Mouse (Mus musculus): ENCODE data around the gene Tbpl1. TPM values are rescaled to one million over a fixed set of nuclear protein-coding genes. Genes with fewer than 3 reads are reported as not detected.

The Tbpl1 gene
- polyA plus RNA-seq (2011; ENCODE audit: insufficient read depth, insufficient read length, low replicate concordance, missing spikeins) = 13.4 and 29.2 TPM in 2 replicates

DNA sequence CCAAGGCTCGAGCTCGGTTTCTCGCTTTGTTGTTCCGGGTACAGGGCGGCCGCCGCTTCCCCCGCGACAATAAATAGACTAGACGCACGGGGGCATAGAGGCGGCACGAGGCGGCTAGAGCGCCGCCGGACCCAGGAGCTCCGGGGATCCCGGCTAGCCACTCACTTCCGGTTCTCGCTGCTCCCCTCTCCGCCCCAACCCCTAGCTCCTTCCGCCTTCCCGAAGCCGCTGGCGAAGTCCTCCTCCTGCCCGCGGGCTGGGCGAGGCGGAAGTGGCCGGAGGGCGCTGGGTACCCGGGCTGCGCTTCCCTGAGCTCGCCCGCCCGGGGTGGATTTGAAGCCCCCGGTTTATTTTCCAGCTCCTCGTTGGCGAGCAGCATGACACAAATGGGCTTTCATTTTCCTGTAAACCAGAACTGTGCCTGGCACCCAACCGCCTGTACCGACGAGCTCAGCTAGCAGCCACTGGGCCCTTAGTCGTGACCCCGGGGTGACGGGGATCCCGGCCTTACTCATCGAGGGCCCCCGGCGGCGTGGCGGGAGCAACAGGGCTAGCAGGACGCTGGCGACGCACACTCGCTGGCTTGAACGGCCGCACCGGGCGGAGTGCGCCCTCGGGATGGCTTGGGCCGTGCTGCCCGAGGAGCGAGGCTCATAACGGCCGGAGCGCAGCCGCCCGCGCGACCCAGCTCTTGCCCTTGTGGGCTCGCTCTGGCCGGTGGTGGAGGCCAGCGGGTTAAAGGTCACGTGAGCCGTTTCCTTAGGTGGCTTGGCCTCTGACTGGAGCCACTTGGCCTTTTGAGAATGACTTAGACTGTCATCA lies at the start of gene Tbpl1:
Gene Tbpl1 (minus strand): TSS at position 667 of the 822 bp plus-strand sequence.
- TF ChIP-seq CTCF (IDR thresholded peaks at IDR 0.05; ENCODE audit: control insufficient read depth, insufficient read depth, low read length) = no peak
- peak; percentile 75; the same call in 1 of the 2 replicates for TF ChIP-seq POLR2A (IDR thresholded peaks at IDR 0.05; ENCODE audit: borderline replicate concordance, control insufficient read depth, low read depth, low read length)
- H3K27ac ChIP-seq (ENCODE audit: control insufficient read depth, insufficient read depth, low read depth, low read length, poor library complexity) = peak within 1 kb of the TSS; percentile 96
- H3K4me1 ChIP-seq (ENCODE audit: control insufficient read depth, insufficient read depth, low read length) = peaks cover 3% of the 10 kb centered on the region; the same call in 1 of the 2 replicates
- H3K4me3 ChIP-seq (replicated peaks; ENCODE audit: control insufficient read depth, low read depth, low read length) = peak within 1 kb of the TSS; percentile 83
- under 1% methylated on average over 77 of the region's 77 CpGs for WGBS

DNA sequence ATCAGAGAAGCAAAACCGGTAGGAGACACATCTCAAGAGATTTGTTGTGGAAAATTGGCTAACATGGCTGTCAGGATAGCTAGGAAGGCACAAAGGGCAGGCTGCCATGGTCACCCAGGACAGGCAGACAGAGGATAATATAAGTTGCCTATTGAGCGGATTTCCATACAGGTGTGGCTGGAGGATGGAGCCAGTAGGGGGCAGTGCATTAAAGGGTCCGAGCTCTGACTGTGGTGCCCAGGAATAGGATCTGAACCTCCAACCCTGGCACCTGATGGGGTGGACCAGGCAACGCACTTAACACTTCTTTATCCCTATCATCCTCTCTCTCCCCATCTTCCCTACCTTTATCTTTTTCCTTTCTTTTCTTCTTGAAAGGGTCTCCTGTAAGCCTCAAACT lies 49.7 kb upstream of the Tbpl1 start:
- Histone ChIP-seq H3K4me3 (replicated peaks; ENCODE audit: control insufficient read depth, low read depth, low read length) (no peak overlapping the region), H3K27ac (ENCODE audit: control insufficient read depth, insufficient read depth, low read depth, low read length, poor library complexity) (no peak overlapping the region), H3K4me1 (ENCODE audit: control insufficient read depth, insufficient read depth, low read length) (no peaks in the 10 kb centered on the region)
- whole genome bisulfite sequencing = 26% methylated on average over 4 of the region's 4 CpGs
- TF ChIP-seq POLR2A (IDR thresholded peaks at IDR 0.05; ENCODE audit: borderline replicate concordance, control insufficient read depth, low read depth, low read length) (no peak), CTCF (IDR thresholded peaks at IDR 0.05; ENCODE audit: control insufficient read depth, insufficient read depth, low read length) (0 out of 2 replicates have a peak, but pooled peaks have one; percentile 28)

DNA sequence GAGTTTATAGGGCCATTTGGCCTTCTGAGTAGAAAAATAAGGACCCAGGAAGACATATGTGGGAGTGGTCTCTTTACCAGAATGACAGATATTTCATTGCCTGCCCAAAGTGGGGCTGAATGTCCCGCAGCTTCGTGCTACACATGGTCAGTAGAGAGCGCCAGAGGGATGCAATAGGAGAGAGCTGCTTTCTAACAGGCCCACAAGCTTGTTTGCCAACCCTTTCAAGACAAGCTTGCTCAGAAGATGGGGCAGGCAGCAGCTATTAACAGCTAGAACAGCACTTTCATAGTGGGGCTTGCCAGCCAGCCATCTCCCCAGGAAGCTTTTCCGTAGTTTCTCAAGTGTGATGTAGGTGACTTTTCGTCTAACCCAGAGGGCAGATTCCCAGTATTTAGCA lies 46.2 kb upstream of the Tbpl1 start:
- no peak for TF ChIP-seq CTCF (IDR thresholded peaks at IDR 0.05; ENCODE audit: control insufficient read depth, insufficient read depth, low read length)
- TF ChIP-seq POLR2A (IDR thresholded peaks at IDR 0.05; ENCODE audit: borderline replicate concordance, control insufficient read depth, low read depth, low read length) = no peak
- Histone ChIP-seq H3K4me3 (replicated peaks; ENCODE audit: control insufficient read depth, low read depth, low read length) (no peak overlapping the region), H3K4me1 (ENCODE audit: control insufficient read depth, insufficient read depth, low read length) (no peaks in the 10 kb centered on the region), H3K27ac (ENCODE audit: control insufficient read depth, insufficient read depth, low read depth, low read length, poor library complexity) (no peak overlapping the region)
- WGBS = 26% methylated on average over 5 of the region's 5 CpGs

DNA sequence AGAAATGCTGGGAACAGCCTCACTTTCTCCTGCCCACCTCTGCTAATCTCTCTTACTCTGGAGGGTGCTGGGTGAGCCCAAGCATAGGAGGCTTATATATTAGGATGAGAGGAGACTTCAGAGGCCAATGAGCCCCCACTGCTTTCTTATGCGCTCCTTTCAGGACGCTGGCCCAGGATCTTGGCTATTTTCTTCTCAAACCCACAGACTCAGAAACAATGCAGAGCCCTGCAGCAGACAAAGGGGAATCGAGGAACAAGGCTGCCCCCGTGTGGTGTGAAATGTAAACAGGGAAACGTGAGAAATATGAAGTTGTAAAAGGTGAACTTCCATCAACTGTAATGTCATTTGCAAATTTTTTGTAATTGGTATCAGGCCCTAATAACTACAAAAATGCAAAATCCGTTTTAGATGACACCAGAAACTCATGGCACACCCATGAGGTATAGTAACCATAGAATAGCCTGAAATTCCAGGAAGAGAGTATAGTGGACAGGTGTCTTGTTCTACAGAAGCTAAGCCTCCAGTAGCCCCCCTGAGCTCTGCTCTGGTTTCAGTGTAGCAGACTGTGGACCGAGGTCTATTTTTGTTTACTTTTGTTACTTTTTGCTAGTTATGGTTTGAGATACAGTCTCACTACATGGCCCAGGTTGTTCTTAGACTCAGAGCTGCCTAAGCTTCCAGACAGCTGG lies 44.4 kb upstream of the Tbpl1 start:
- H3K4me3 ChIP-seq (replicated peaks; ENCODE audit: control insufficient read depth, low read depth, low read length) = no peak overlapping the region
- H3K27ac ChIP-seq (ENCODE audit: control insufficient read depth, insufficient read depth, low read depth, low read length, poor library complexity) = no peak overlapping the region
- H3K4me1 ChIP-seq (ENCODE audit: control insufficient read depth, insufficient read depth, low read length) = no peaks in the 10 kb centered on the region
- TF ChIP-seq POLR2A (IDR thresholded peaks at IDR 0.05; ENCODE audit: borderline replicate concordance, control insufficient read depth, low read depth, low read length) (no peak), CTCF (IDR thresholded peaks at IDR 0.05; ENCODE audit: control insufficient read depth, insufficient read depth, low read length) (no peak)
- WGBS = 16% methylated on average over 7 of the region's 7 CpGs

DNA sequence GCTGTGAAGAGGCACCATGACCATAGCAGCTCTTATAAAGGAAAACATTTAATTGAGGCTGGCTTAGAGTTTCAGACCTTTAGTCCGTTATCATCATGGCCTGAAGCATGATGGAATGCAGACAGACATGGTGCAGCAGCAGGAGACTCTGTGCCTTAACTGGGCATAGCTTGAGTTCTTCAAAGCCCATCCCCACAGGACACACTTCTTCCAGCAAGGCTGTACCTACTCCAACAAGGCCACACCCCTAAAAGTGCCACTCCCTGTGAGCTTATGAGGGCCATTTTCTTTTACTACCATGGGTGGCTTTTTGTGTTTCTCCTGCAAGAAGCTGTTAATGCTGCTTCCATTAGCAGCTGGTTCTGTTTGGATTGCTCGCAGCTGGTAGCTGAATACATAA lies 43.7 kb upstream of the Tbpl1 start:
- WGBS = 85% methylated on average over 2 of the region's 2 CpGs
- TF ChIP-seq CTCF (IDR thresholded peaks at IDR 0.05; ENCODE audit: control insufficient read depth, insufficient read depth, low read length) = no peak
- no peak for TF ChIP-seq POLR2A (IDR thresholded peaks at IDR 0.05; ENCODE audit: borderline replicate concordance, control insufficient read depth, low read depth, low read length)
- Histone ChIP-seq H3K4me3 (replicated peaks; ENCODE audit: control insufficient read depth, low read depth, low read length) (no peak overlapping the region), H3K4me1 (ENCODE audit: control insufficient read depth, insufficient read depth, low read length) (no peaks in the 10 kb centered on the region), H3K27ac (ENCODE audit: control insufficient read depth, insufficient read depth, low read depth, low read length, poor library complexity) (no peak overlapping the region)

DNA sequence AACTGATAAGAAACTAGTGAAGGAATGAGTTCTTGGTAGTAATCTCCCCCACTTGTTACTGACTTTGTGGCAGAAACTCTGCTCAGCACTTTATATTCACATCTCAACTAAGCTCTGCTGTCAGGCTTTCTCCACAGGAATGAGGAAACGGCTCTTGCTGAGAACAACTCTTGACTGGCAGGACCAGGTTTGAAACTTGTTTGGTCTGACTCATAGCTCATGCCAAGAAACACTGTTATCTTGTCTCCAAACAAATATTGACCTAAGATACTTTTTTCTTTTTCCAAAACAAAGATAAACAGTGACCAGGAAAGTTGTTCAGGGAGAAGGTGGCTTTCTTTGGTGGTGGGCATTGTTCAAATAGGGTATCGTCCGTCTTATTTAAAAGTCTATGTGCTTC lies 42.9 kb upstream of the Tbpl1 start:
- TF ChIP-seq POLR2A (IDR thresholded peaks at IDR 0.05; ENCODE audit: borderline replicate concordance, control insufficient read depth, low read depth, low read length) (no peak), CTCF (IDR thresholded peaks at IDR 0.05; ENCODE audit: control insufficient read depth, insufficient read depth, low read length) (no peak)
- no peak overlapping the region for H3K27ac ChIP-seq (ENCODE audit: control insufficient read depth, insufficient read depth, low read depth, low read length, poor library complexity)
- H3K4me1 ChIP-seq (ENCODE audit: control insufficient read depth, insufficient read depth, low read length) = no peaks in the 10 kb centered on the region
- H3K4me3 ChIP-seq (replicated peaks; ENCODE audit: control insufficient read depth, low read depth, low read length) = no peak overlapping the region
- WGBS = 77% methylated on average over 3 of the region's 3 CpGs

DNA sequence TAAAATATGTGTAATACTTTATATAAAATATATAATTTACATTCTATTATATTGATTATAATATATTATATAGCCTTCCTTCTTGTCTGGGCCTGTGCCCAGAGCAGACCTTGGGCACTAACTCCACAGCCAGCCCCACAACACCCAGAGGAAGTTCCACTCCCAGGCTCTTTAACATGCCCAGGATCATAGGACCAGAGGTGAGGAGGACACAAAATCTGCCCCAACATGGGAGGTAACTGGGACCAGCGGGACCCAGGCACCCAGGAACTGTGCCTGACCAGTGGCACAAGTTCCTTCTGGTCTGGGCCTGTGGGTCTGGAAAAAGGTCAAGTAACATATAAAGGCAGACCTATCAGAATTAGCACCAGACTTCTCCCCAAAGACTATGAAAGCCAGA lies 22.5 kb upstream of the Tbpl1 start:
- WGBS = 75% methylated on average over 1 of the region's 1 CpGs
- H3K27ac ChIP-seq (ENCODE audit: control insufficient read depth, insufficient read depth, low read depth, low read length, poor library complexity) = no peak overlapping the region
- H3K4me3 ChIP-seq (replicated peaks; ENCODE audit: control insufficient read depth, low read depth, low read length) = no peak overlapping the region
- H3K4me1 ChIP-seq (ENCODE audit: control insufficient read depth, insufficient read depth, low read length) = no peaks in the 10 kb centered on the region
- TF ChIP-seq CTCF (IDR thresholded peaks at IDR 0.05; ENCODE audit: control insufficient read depth, insufficient read depth, low read length) = no peak
- no peak for TF ChIP-seq POLR2A (IDR thresholded peaks at IDR 0.05; ENCODE audit: borderline replicate concordance, control insufficient read depth, low read depth, low read length)

DNA sequence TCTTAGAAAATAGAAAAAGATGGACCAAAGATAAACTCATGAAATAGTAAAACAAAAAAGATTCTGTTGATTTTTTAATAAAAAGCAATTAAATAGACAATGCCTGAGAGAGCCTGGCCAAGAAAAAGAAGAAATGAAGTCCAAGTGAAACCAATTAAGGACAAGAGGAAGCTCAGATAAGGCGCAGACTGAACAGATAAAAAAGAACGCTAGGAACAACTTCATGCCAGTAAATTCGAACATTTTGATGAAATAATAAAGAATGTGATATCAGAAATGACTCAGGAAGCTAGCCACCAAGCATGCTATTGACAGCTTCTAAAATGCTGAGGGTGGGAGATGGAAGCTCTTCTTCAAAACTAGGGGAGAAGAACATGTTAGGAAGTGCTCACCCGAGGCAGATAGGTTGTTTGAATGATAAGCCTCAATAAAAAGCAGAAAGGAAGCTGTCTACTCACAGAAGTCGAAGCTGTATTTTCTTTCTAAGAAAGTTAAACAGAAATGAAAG lies 19.5 kb upstream of the Tbpl1 start:
- WGBS = 33% methylated on average over 5 of the region's 5 CpGs
- Histone ChIP-seq H3K27ac (ENCODE audit: control insufficient read depth, insufficient read depth, low read depth, low read length, poor library complexity) (no peak overlapping the region), H3K4me3 (replicated peaks; ENCODE audit: control insufficient read depth, low read depth, low read length) (no peak overlapping the region), H3K4me1 (ENCODE audit: control insufficient read depth, insufficient read depth, low read length) (no peaks in the 10 kb centered on the region)
- TF ChIP-seq CTCF (IDR thresholded peaks at IDR 0.05; ENCODE audit: control insufficient read depth, insufficient read depth, low read length) (no peak), POLR2A (IDR thresholded peaks at IDR 0.05; ENCODE audit: borderline replicate concordance, control insufficient read depth, low read depth, low read length) (no peak)

Measured in bone marrow, adult 2 months (tissue).